Mouse (Mus musculus): ENCODE measurements around the gene Usp36. TPM values are rescaled to one million over a fixed set of nuclear protein-coding genes. Genes with fewer than 3 reads are reported as not detected.

The Usp36 gene
- polyA plus RNA-seq, 1 experiment from 2014 or later = 13.6 TPM

DNA sequence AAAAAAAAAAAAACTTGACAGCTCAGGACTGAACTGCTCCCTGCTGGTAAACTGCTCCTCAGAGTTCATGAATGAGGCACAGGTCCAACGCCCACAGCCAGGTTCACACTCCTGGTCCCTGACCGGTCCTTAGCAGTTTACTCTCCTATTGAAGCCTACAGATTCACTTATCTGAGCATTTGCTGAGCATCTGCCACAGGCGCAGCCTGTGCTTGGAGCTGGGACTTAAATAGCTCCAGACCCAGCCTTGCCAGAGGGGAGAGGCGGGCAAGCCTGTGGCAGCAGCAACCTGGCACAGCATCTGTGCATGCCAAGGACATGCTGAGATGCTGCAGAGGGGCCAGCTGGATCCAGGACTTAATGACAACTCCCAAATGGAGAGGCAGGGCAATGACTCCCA, 79.9 kb downstream of the Usp36 start:
- Histone ChIP-seq H3K4me3 (replicated peaks; ENCODE audit: low read length) (no peak overlapping the region), H3K27ac (peak overlapping the region; percentile 17; the same call in 1 of the 2 replicates), H3K4me1 (replicated peaks; ENCODE audit: control insufficient read depth, insufficient read depth, low read length) (peaks cover 51% of the 10 kb centered on the region), H3K27me3 (ENCODE audit: control insufficient read depth, insufficient read depth, low read length) (no peaks in the 10 kb centered on the region), H3K36me3 (replicated peaks; ENCODE audit: control insufficient read depth, insufficient read depth) (no peaks in the 10 kb centered on the region), H3K9ac (no peak overlapping the region), H3K4me2 (replicated peaks) (no peak overlapping the region), H3K9me3 (ENCODE audit: control insufficient read depth, low read length) (no peaks in the 10 kb centered on the region)
- DNase-seq (ENCODE audit: low spot score) (peak; percentile 52), ATAC-seq (ENCODE audit: low FRiP score) (no peak)
- 61% methylated on average over 4 of the region's 4 CpGs for WGBS

Other genes with a start within 250 kb of the Usp36 start
- 0.15 and 0.21 TPM in 2 replicates for gene Dnah17, start 159.6 kb downstream of the Usp36 start, polyA plus RNA-seq (2014; fragmentation: Nextera tagmentation; extraction: Ambion mirVana)
- gene Cyth1, start 41.7 kb downstream of the Usp36 start, polyA plus RNA-seq (2014; fragmentation: Nextera tagmentation; extraction: Ambion mirVana) = 18.1 and 18.7 TPM in 2 replicates
- 0.17 TPM in 1 of 2 replicates, not detected in the other for gene Cep295nl, start 52.3 kb upstream of the Usp36 start, polyA plus RNA-seq (2014; fragmentation: Nextera tagmentation; extraction: Ambion mirVana)
- 94.3 and 114 TPM in 2 replicates for gene Timp2, start 65.5 kb upstream of the Usp36 start, polyA plus RNA-seq (2014; fragmentation: Nextera tagmentation; extraction: Ambion mirVana)
- 4.0 and 4.7 TPM in 2 replicates for gene Lgals3bp, start 111.8 kb upstream of the Usp36 start, polyA plus RNA-seq (2014; fragmentation: Nextera tagmentation; extraction: Ambion mirVana)
- 25.4 and 26.9 TPM in 2 replicates for gene Cant1, start 128.8 kb upstream of the Usp36 start, polyA plus RNA-seq (2014; fragmentation: Nextera tagmentation; extraction: Ambion mirVana)
- gene C1qtnf1, start 138.0 kb upstream of the Usp36 start, polyA plus RNA-seq (2014; fragmentation: Nextera tagmentation; extraction: Ambion mirVana) = 5.0 and 5.2 TPM in 2 replicates
- 5.0 and 7.4 TPM in 2 replicates for gene Engase, start 186.6 kb upstream of the Usp36 start, polyA plus RNA-seq (2014; fragmentation: Nextera tagmentation; extraction: Ambion mirVana)

Data from hindbrain, embryonic 14.5 days (tissue).